Mouse (Mus musculus): Measurements from ENCODE around the gene Hc. TPM values are rescaled to one million over a fixed set of nuclear protein-coding genes. Genes with fewer than 3 reads are reported as not detected.

Gene Hc
- polyA plus RNA-seq, 1 experiment from 2014 or later, result 0.10 TPM

DNA sequence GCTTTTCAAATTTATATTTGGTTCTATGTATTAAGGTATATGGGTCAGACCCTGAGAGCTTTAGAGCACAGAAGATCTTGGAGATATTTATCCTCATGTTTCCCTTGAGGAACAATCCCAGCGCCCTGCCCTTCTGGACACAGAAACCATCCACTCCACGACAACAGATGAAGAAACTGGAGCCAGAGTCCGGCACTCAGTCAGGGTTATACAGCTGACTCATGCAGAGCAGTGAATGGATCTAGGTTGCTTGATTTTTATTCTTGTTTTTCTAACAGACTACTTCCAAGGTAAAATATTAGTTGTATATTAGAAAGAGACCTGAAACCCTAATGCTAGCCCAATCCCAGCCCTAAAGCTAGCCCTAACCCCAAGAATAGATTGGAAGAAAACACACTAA, 69.3 kb downstream of the Hc start:
- no peak overlapping the region for H3K27ac ChIP-seq

DNA sequence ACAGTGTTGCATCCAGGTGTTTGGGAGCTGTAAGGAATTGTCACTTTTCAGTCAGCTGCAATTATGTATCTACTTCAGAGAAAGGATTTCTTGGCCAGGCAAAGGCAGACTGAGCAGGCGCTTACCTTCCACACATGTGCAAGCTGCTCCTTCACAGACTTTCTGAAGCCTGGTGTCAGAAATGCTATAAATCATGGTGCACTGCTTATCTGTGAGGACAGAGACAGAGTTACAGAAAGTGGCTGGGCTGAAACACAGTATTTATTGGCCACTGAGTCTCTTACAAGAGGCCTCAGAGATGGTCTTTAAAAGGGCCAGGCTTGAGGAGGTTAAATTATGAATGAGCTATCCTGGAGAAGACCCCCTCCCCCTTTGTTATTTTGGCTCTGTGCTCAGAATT, 71.5 kb downstream of the Hc start:
- H3K9ac ChIP-seq, result no peak overlapping the region
- no peak for ATAC-seq (ENCODE audit: insufficient number of reproducible peaks, insufficient read depth, low FRiP score, low TSS enrichment)
- 76% methylated on average over 1 of the region's 1 CpGs for WGBS
- H3K4me2 ChIP-seq (replicated peaks), result no peak overlapping the region
- no peak overlapping the region for H3K27ac ChIP-seq
- peaks cover 13% of the 10 kb centered on the region for H3K4me1 ChIP-seq
- H3K9me3 ChIP-seq, result no peaks in the 10 kb centered on the region
- H3K36me3 ChIP-seq, result no peaks in the 10 kb centered on the region
- H3K27me3 ChIP-seq, result no peaks in the 10 kb centered on the region
- no peak overlapping the region for H3K4me3 ChIP-seq

More for the DNA sequence above, 69.3 kb downstream of the Hc start:
- Histone ChIP-seq H3K4me1 (peaks cover 13% of the 10 kb centered on the region), H3K4me3 (no peak overlapping the region), H3K36me3 (no peaks in the 10 kb centered on the region), H3K9me3 (no peaks in the 10 kb centered on the region), H3K27me3 (no peaks in the 10 kb centered on the region), H3K4me2 (replicated peaks) (no peak overlapping the region), H3K9ac (no peak overlapping the region)
- WGBS, result 78% methylated on average over 3 of the region's 3 CpGs
- ATAC-seq (ENCODE audit: insufficient number of reproducible peaks, insufficient read depth, low FRiP score, low TSS enrichment), result no peak

DNA sequence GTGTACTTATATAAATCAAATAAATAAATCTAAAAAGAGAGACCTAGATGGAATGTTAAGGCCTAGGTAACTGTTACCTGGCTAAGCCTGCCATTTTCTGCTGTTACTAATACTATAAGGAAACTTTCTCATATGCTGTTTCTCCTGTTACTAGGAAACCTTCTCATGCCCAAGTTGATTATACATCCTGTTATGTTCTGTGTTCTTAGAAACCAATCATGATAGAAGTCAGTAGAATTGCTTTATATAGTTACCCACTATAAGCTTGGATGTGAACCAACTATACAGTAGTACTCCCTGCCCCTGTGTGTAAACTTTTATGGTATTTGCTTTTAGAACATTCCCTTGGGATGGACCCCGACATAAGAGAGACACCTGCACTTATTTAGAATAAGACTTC, 73.6 kb downstream of the Hc start:
- Histone ChIP-seq H3K27me3 (no peaks in the 10 kb centered on the region), H3K9ac (no peak overlapping the region), H3K27ac (no peak overlapping the region), H3K9me3 (no peaks in the 10 kb centered on the region), H3K4me3 (no peak overlapping the region), H3K4me1 (peaks cover 15% of the 10 kb centered on the region), H3K36me3 (no peaks in the 10 kb centered on the region), H3K4me2 (replicated peaks) (no peak overlapping the region)
- ATAC-seq (ENCODE audit: insufficient number of reproducible peaks, insufficient read depth, low FRiP score, low TSS enrichment), result no peak
- WGBS, result 63% methylated on average over 1 of the region's 1 CpGs

DNA sequence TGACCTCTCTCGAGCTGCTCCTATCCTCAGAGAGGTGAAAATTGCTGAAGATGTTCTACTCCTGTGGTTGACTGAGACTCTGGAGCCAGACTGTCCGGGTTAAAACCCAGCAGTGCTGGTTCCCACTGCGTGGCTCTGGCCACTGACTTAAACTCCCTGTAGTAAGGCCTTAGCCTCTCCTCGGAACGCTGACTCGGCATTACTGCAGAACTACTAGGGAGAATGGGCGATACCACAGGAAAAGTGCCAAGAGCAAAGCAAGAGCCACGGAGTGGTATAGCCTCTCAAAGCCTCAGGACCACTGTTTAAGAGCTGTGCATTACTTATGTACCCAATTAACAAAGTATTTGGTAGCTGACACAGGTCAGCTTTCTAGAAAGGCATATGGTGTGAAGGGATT, 76.4 kb downstream of the Hc start:
- peaks cover 30% of the 10 kb centered on the region for H3K4me1 ChIP-seq
- no peak overlapping the region for H3K27ac ChIP-seq
- no peak overlapping the region for H3K9ac ChIP-seq
- ATAC-seq (ENCODE audit: insufficient number of reproducible peaks, insufficient read depth, low FRiP score, low TSS enrichment), result no peak
- H3K36me3 ChIP-seq, result no peaks in the 10 kb centered on the region
- H3K4me2 ChIP-seq (replicated peaks), result no peak overlapping the region
- no peaks in the 10 kb centered on the region for H3K9me3 ChIP-seq
- WGBS, result 86% methylated on average over 8 of the region's 8 CpGs
- no peaks in the 10 kb centered on the region for H3K27me3 ChIP-seq
- H3K4me3 ChIP-seq, result no peak overlapping the region

DNA sequence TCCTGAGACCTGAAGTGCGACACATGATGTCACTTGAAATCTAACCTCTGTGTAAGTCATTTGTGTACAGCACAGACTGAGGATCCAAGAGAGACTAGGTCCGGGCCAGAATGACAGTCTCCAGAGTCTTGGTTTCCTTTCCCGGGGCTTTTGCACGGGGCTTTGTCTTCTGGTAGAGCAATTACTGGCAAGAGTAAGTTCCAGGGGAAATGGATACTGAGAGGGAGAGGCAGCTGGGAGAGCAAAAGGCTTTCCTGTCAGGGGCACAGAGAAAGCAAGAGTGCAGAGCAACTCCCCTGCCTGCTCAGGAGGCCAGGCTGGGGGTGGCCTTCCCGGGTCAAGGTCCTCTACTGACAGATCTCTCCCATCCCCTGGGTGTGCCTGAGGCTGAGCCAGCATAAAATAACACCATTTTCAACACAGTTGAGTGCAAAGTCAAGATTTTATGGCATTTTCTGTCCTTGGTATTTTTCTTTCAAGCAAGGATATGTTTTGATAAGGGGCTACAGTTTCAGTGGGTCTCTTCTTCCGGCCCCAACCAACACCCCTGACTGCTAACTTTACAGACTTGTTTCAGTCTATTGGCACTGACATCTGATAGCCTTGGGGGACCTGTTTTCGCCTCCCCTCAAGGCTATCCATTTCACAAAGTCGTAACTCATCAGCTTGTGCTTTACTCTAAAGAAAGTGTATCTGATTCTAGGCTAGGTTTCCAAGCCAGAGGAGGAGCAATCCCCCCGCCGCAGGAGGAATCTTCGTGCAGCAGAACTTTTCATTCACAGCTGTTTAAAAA, 78.1 kb downstream of the Hc start:
- Histone ChIP-seq H3K27me3 (no peaks in the 10 kb centered on the region), H3K9ac (no peak overlapping the region), H3K4me1 (peaks cover 30% of the 10 kb centered on the region), H3K27ac (peak overlapping the region; percentile 59), H3K4me3 (no peak overlapping the region), H3K4me2 (replicated peaks) (0 out of 2 replicates have a peak overlapping the region, but pooled peaks have one; percentile 5), H3K36me3 (no peaks in the 10 kb centered on the region), H3K9me3 (no peaks in the 10 kb centered on the region)
- WGBS, result 22% methylated on average over 11 of the region's 11 CpGs
- peak; percentile 41; the same call in 1 of the 2 replicates for ATAC-seq (ENCODE audit: insufficient number of reproducible peaks, insufficient read depth, low FRiP score, low TSS enrichment)

DNA sequence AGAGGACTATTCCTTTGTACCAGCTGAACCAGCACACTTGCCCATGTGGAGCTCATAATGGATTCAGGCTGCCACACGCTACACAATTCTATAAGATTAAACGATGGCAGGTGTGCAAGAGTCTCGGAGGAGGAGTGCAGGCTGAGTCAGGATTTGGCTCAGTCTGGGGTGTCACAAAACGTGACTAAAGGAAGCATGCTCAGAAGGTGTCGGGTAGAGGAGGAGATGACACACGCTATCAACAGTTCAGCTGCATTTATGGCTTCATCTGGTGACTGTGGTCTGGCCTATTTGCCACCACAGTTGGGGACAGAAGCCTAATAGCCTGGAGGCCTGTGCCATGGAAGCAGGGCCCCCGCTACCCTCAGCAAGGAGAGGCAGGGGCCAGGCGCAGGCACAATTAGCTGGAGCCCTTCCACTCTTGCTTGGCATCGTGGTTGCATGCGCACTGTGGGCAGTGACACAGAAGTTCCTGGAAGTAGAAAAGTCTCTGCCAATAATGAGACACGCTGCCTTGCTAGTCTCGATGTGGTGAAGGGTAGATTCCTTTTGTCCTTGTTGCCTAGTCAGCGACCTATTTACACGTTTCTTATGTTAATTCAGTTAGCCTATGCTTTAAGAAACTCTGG, 79.0 kb downstream of the Hc start:
- Histone ChIP-seq H3K4me3 (no peak overlapping the region), H3K4me1 (peaks cover 30% of the 10 kb centered on the region), H3K4me2 (replicated peaks) (no peak overlapping the region), H3K9me3 (no peaks in the 10 kb centered on the region), H3K36me3 (no peaks in the 10 kb centered on the region), H3K27me3 (no peaks in the 10 kb centered on the region), H3K9ac (no peak overlapping the region), H3K27ac (peak overlapping the region; percentile 59; the same call in 1 of the 2 replicates)
- 55% methylated on average over 14 of the region's 14 CpGs for WGBS
- ATAC-seq (ENCODE audit: insufficient number of reproducible peaks, insufficient read depth, low FRiP score, low TSS enrichment), result no peak

DNA sequence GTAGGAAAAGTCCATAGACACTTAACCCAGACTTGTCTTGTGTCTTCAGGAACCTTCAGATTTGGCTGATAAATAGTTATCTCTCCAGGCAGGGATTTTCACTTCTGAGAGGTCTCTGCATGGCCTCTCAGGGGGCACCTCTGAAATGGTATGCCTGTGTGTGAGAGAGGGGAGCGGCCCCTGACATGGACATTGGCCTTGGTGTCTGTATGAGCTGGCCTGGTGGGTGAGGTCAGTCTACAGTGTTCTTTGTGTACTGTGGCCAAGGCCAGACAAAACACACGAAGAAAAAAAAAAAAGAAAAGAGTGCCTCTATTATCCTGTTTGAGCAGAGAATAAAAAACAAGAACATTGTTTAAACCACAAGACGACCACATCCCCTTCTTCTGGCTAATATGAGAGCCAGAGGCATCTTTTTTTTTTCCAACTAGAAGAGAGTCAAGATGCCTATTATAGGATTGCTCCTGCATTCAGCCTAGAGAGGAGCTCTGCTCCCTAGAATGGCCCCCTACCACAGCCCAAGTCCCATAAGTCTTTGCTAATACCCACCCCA, 81.7 kb downstream of the Hc start:
- Histone ChIP-seq H3K4me3 (no peak overlapping the region), H3K27me3 (no peaks in the 10 kb centered on the region), H3K9ac (no peak overlapping the region), H3K4me1 (peaks cover 30% of the 10 kb centered on the region), H3K4me2 (replicated peaks) (no peak overlapping the region), H3K36me3 (no peaks in the 10 kb centered on the region), H3K9me3 (no peaks in the 10 kb centered on the region), H3K27ac (no peak overlapping the region)
- no peak for ATAC-seq (ENCODE audit: insufficient number of reproducible peaks, insufficient read depth, low FRiP score, low TSS enrichment)
- WGBS, result 80% methylated on average over 3 of the region's 3 CpGs

DNA sequence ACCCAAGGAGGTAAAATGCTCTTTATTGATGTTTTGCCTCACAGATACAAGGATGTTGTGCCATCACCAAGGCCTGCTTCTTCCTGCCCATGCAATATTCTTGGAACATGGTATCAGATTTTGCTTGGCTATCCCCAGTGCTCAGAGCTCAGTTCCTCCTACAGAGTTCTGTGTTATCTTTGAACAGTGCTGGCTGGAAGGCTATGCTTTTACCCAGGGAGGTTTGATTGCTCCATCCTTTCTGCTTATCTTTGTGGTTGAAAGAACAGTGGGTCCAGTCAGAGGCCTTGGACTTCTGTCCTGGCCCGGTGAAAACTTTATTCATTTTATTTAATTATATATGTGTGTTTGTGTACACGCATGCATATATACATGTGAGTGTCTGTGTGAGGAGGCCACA, 83.0 kb downstream of the Hc start:
- H3K4me3 ChIP-seq, result no peak overlapping the region
- ATAC-seq (ENCODE audit: insufficient number of reproducible peaks, insufficient read depth, low FRiP score, low TSS enrichment), result no peak
- H3K9ac ChIP-seq, result no peak overlapping the region
- WGBS, result 95% methylated on average over 2 of the region's 2 CpGs
- no peaks in the 10 kb centered on the region for H3K27me3 ChIP-seq
- no peaks in the 10 kb centered on the region for H3K36me3 ChIP-seq
- no peaks in the 10 kb centered on the region for H3K9me3 ChIP-seq
- H3K27ac ChIP-seq, result no peak overlapping the region
- no peak overlapping the region for H3K4me2 ChIP-seq (replicated peaks)
- H3K4me1 ChIP-seq, result peaks cover 22% of the 10 kb centered on the region

DNA sequence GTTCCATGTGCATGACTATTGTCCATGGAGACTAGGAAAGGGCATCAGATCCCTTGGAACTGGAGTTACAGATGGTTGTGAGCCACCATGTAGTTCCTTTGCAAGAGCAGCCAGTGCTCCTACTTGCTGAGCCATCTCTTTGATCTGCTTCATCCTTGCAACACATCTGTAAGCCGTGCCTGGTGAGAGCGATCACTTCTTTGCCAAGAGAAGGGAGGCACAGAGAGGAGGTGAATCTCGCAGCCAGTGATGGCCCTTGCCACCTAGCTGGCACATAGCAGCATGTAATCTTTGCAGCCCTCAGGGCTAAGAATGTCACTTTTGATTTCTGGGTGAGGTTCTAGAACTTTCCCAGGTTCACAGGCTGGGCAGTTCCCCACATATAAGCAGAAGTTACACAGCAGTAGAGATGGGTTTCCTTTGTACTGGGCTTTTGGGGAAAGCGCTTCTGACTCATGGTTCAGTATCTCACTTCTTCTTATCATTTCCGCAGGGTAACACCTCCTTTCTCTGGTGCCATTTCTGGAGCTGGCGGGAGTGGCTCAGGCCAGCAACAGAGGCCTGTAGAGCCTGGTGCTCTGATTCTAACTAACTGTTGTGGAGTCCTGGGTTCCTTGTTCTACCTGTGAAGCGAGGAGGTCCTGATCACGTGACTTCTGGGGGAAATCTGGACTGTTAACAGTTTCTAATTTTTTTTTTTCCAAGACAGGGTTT, 84.1 kb downstream of the Hc start:
- Histone ChIP-seq H3K9me3 (no peaks in the 10 kb centered on the region), H3K4me1 (peaks cover 11% of the 10 kb centered on the region), H3K27ac (no peak overlapping the region), H3K27me3 (no peaks in the 10 kb centered on the region), H3K4me2 (replicated peaks) (no peak overlapping the region), H3K9ac (no peak overlapping the region), H3K4me3 (no peak overlapping the region), H3K36me3 (no peaks in the 10 kb centered on the region)
- no peak for ATAC-seq (ENCODE audit: insufficient number of reproducible peaks, insufficient read depth, low FRiP score, low TSS enrichment)
- WGBS, result 82% methylated on average over 8 of the region's 8 CpGs

DNA sequence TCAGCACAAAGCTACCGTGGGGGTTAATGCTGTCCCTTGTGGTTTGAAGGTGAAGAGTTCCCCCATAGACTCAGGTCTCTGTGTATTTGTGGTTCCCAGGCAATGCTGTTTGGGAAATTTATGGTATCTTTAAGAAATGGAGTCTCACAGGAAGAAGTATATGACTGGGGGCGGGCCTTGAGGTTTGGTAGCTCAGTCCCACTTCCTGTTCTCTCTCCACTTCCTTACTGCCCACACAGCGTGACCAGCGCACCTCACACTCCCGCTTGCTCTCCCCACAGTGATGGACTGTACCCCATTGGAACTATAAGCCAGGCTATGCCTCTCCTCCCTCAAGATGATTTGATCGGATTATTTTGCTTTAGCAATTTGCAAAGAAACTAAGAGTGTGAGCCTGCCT, 84.8 kb downstream of the Hc start:
- Histone ChIP-seq H3K36me3 (no peaks in the 10 kb centered on the region), H3K27me3 (no peaks in the 10 kb centered on the region), H3K9me3 (no peaks in the 10 kb centered on the region), H3K4me3 (no peak overlapping the region), H3K4me2 (replicated peaks) (no peak overlapping the region), H3K27ac (no peak overlapping the region), H3K4me1 (peaks cover 4% of the 10 kb centered on the region; the same call in 1 of the 2 replicates), H3K9ac (no peak overlapping the region)
- no peak for ATAC-seq (ENCODE audit: insufficient number of reproducible peaks, insufficient read depth, low FRiP score, low TSS enrichment)
- 84% methylated on average over 6 of the region's 6 CpGs for WGBS

DNA sequence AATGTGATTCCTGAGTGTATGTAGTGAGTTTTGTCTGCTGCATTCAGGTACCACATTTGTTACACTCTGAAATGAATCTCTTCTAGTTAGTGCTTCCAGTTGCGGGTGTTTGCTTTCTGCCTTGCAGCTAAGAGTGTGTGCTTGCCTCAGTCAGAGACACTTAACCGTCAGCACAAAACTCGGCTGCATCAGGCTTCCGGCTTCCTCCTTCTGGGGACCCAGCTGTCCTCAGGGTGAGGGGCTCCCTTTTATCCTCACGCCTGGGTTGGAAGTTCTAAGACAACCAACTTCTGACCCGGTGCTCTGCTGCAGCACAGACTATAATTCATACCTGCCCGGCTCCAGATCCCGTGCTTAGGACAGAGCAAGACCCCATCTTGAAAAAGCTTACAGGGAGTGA, 88.2 kb downstream of the Hc start:
- H3K4me2 ChIP-seq (replicated peaks), result no peak overlapping the region
- no peaks in the 10 kb centered on the region for H3K4me1 ChIP-seq
- no peak overlapping the region for H3K9ac ChIP-seq
- no peaks in the 10 kb centered on the region for H3K9me3 ChIP-seq
- no peak overlapping the region for H3K27ac ChIP-seq
- no peak overlapping the region for H3K4me3 ChIP-seq
- no peaks in the 10 kb centered on the region for H3K27me3 ChIP-seq
- ATAC-seq (ENCODE audit: insufficient number of reproducible peaks, insufficient read depth, low FRiP score, low TSS enrichment), result no peak
- 84% methylated on average over 8 of the region's 8 CpGs for WGBS
- H3K36me3 ChIP-seq, result no peaks in the 10 kb centered on the region

Data from embryonic facial prominence, embryonic 12.5 days (tissue).